Mouse (Mus musculus): ENCODE measurements around the gene Sppl2b. TPM values are rescaled to one million over a fixed set of nuclear protein-coding genes. Genes with fewer than 3 reads are reported as not detected.

The Sppl2b gene
- polyA plus RNA-seq, 1 experiment from 2014 or later = 61.0 TPM

GRCm38 (mm10) chr10:80858350-80858935 is 3.4 kb downstream of the Sppl2b start:
- no peak overlapping the region for H3K27ac ChIP-seq (replicated peaks)
- no peaks in the 10 kb centered on the region for H3K27me3 ChIP-seq
- H3K4me1 ChIP-seq = peaks cover 35% of the 10 kb centered on the region
- H3K36me3 ChIP-seq = peaks cover 5% of the 10 kb centered on the region
- H3K9me3 ChIP-seq = no peaks in the 10 kb centered on the region
- H3K9ac ChIP-seq (replicated peaks) = no peak overlapping the region
- 89% methylated on average over 7 of the region's 7 CpGs for WGBS
- ATAC-seq (replicated peaks) = no peak
- H3K4me3 ChIP-seq = no peak overlapping the region
- no peak overlapping the region for H3K4me2 ChIP-seq (replicated peaks)

- peaks cover 19% of the 10 kb centered on the region for H3K36me3 ChIP-seq
- H3K27ac ChIP-seq (replicated peaks) = no peak overlapping the region
- no peaks in the 10 kb centered on the region for H3K9me3 ChIP-seq
- H3K4me3 ChIP-seq = no peak overlapping the region
- H3K9ac ChIP-seq (replicated peaks) = no peak overlapping the region
- 96% methylated on average over 5 of the region's 5 CpGs for WGBS
- ATAC-seq (replicated peaks) = no peak
- H3K4me1 ChIP-seq = peaks cover 5% of the 10 kb centered on the region; the same call in 1 of the 2 replicates
- no peaks in the 10 kb centered on the region for H3K27me3 ChIP-seq
- no peak overlapping the region for H3K4me2 ChIP-seq (replicated peaks)
Observed at GRCm38 (mm10) chr10:80862305-80862704, 7.2 kb downstream of the Sppl2b start.

DNA sequence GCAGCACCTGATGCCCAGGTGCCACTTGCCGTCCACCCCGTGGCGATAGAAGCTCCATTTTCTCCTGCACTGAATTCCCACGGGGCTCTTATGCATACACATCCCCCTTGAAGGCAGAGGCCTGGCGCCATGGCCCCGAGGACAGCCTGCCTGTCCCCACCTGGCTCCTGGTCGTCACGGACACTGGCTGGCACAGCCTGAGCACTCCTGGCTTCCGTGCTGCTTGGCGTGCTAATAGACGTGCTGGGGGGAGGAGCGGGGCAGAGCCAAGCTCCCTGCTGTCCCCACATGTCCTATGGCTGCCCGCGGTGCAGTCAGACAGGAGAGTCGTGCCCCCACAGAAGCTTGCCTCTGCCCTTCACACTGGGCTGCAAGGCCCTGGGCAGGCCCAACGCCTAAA is 9.4 kb downstream of the Sppl2b start:
- Histone ChIP-seq H3K4me3 (no peak overlapping the region), H3K4me2 (replicated peaks) (no peak overlapping the region), H3K36me3 (peaks cover 31% of the 10 kb centered on the region), H3K9me3 (no peaks in the 10 kb centered on the region), H3K27ac (replicated peaks) (no peak overlapping the region), H3K9ac (replicated peaks) (no peak overlapping the region), H3K27me3 (no peaks in the 10 kb centered on the region), H3K4me1 (no peaks in the 10 kb centered on the region)
- 84% methylated on average over 16 of the region's 16 CpGs for WGBS
- no peak for ATAC-seq (replicated peaks)

- Histone ChIP-seq H3K4me1 (no peaks in the 10 kb centered on the region), H3K27me3 (no peaks in the 10 kb centered on the region), H3K4me3 (no peak overlapping the region), H3K36me3 (peaks cover 16% of the 10 kb centered on the region; the same call in 1 of the 2 replicates), H3K27ac (replicated peaks) (no peak overlapping the region), H3K9ac (replicated peaks) (no peak overlapping the region), H3K4me2 (replicated peaks) (no peak overlapping the region), H3K9me3 (no peaks in the 10 kb centered on the region)
- no peak for ATAC-seq (replicated peaks)
- 54% methylated on average over 4 of the region's 6 CpGs for WGBS
Observed at GRCm38 (mm10) chr10:80870993-80871392, 15.9 kb downstream of the Sppl2b start.

- 36% methylated on average over 9 of the region's 9 CpGs for WGBS
- ATAC-seq (replicated peaks) = no peak
- Histone ChIP-seq H3K4me3 (no peak within 1 kb of the TSS), H3K4me1 (no peaks in the 10 kb centered on the region), H3K27ac (replicated peaks) (no peak within 1 kb of the TSS), H3K27me3 (no peaks in the 10 kb centered on the region), H3K9me3 (no peaks in the 10 kb centered on the region), H3K4me2 (replicated peaks) (no peak within 1 kb of the TSS), H3K36me3 (peaks cover 15% of the 10 kb centered on the region; the same call in 1 of the 2 replicates), H3K9ac (replicated peaks) (no peak within 1 kb of the TSS)
Observed at GRCm38 (mm10) chr10:80871581-80871980, 16.5 kb downstream of the Sppl2b start, which contains the start of gene Tmprss9. Gene Tmprss9, plus strand, starts transcription at chr10:80871848.

- ATAC-seq (replicated peaks) = no peak
- WGBS = 83% methylated on average over 9 of the region's 9 CpGs
- Histone ChIP-seq H3K4me1 (no peaks in the 10 kb centered on the region), H3K36me3 (no peaks in the 10 kb centered on the region), H3K27ac (replicated peaks) (no peak overlapping the region), H3K4me2 (replicated peaks) (no peak overlapping the region), H3K4me3 (no peak overlapping the region), H3K27me3 (no peaks in the 10 kb centered on the region), H3K9ac (replicated peaks) (no peak overlapping the region), H3K9me3 (no peaks in the 10 kb centered on the region)
Observed at GRCm38 (mm10) chr10:80874035-80874434, 19.0 kb downstream of the Sppl2b start.

GRCm38 (mm10) chr10:80876028-80876427 is 21.0 kb downstream of the Sppl2b start:
- no peak overlapping the region for H3K4me2 ChIP-seq (replicated peaks)
- H3K27ac ChIP-seq (replicated peaks) = no peak overlapping the region
- H3K4me3 ChIP-seq = no peak overlapping the region
- no peak for ATAC-seq (replicated peaks)
- H3K9ac ChIP-seq (replicated peaks) = no peak overlapping the region
- H3K9me3 ChIP-seq = no peaks in the 10 kb centered on the region
- 22% methylated on average over 5 of the region's 5 CpGs for WGBS
- no peaks in the 10 kb centered on the region for H3K36me3 ChIP-seq
- H3K27me3 ChIP-seq = no peaks in the 10 kb centered on the region
- H3K4me1 ChIP-seq = no peaks in the 10 kb centered on the region

GRCm38 (mm10) chr10:80876594-80876993 is 21.5 kb downstream of the Sppl2b start:
- H3K4me2 ChIP-seq (replicated peaks) = no peak overlapping the region
- H3K36me3 ChIP-seq = no peaks in the 10 kb centered on the region
- no peaks in the 10 kb centered on the region for H3K27me3 ChIP-seq
- H3K4me3 ChIP-seq = no peak overlapping the region
- H3K27ac ChIP-seq (replicated peaks) = no peak overlapping the region
- H3K9ac ChIP-seq (replicated peaks) = no peak overlapping the region
- H3K9me3 ChIP-seq = no peaks in the 10 kb centered on the region
- WGBS = 27% methylated on average over 3 of the region's 3 CpGs
- H3K4me1 ChIP-seq = no peaks in the 10 kb centered on the region
- no peak for ATAC-seq (replicated peaks)

DNA sequence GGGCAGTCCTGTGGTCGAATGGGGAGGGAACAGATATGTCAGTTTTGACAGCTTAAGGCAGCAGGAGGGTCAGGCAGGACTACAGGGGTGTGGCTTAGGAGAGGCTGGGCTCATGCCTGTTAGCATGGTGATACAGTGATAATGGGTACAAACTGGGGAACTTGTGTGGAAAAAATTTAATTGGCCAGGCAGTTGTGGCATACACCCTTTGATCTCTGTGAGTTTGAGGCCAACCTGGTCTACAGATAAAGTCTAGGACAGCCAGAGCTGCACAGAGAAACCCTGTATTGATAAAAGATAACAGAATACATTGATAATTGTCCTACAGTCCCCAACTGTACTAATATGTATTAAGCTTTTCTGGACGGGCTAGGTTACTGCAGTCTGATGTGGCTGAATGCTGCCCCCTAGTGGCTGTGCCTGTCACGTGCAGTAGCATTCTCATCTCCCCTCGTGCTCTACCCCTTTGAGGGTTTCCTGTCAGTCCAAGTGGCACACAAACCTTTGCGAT is 25.1 kb downstream of the Sppl2b start:
- ATAC-seq (replicated peaks) = no peak
- H3K36me3 ChIP-seq = no peaks in the 10 kb centered on the region
- WGBS = 22% methylated on average over 5 of the region's 5 CpGs
- no peaks in the 10 kb centered on the region for H3K4me1 ChIP-seq
- no peaks in the 10 kb centered on the region for H3K9me3 ChIP-seq
- no peak overlapping the region for H3K4me3 ChIP-seq
- H3K27ac ChIP-seq (replicated peaks) = no peak overlapping the region
- H3K4me2 ChIP-seq (replicated peaks) = no peak overlapping the region
- H3K27me3 ChIP-seq = no peaks in the 10 kb centered on the region
- H3K9ac ChIP-seq (replicated peaks) = no peak overlapping the region

- Histone ChIP-seq H3K27me3 (no peaks in the 10 kb centered on the region), H3K27ac (replicated peaks) (no peak overlapping the region), H3K4me1 (no peaks in the 10 kb centered on the region), H3K4me2 (replicated peaks) (no peak overlapping the region), H3K9ac (replicated peaks) (no peak overlapping the region), H3K36me3 (no peaks in the 10 kb centered on the region), H3K9me3 (no peaks in the 10 kb centered on the region), H3K4me3 (no peak overlapping the region)
- 68% methylated on average over 2 of the region's 2 CpGs for WGBS
- no peak for ATAC-seq (replicated peaks)
Observed at GRCm38 (mm10) chr10:80880901-80881300, 25.8 kb downstream of the Sppl2b start.

DNA sequence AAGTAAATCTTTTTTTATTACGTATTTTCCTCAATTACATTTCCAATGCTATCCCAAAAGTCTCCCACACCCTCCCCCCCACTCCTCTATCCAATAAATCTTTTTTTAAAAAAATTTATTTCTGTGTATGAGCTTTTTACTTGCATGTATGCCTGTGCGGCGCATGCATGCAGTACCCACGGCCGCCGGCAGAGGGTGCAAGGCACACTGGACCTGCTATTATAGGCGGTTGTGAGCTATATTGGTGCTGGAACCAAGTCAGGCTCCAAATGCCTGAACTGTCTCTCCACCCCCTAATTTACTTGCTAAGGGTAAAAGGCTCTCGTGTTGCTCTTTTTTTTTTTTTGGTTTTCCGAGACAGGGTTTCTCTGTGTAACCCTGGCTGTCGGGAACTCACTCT is 26.2 kb downstream of the Sppl2b start:
- WGBS = 25% methylated on average over 10 of the region's 10 CpGs
- H3K36me3 ChIP-seq = no peaks in the 10 kb centered on the region
- H3K4me2 ChIP-seq (replicated peaks) = no peak overlapping the region
- H3K4me1 ChIP-seq = no peaks in the 10 kb centered on the region
- no peak overlapping the region for H3K27ac ChIP-seq (replicated peaks)
- no peaks in the 10 kb centered on the region for H3K27me3 ChIP-seq
- no peak overlapping the region for H3K4me3 ChIP-seq
- no peaks in the 10 kb centered on the region for H3K9me3 ChIP-seq
- H3K9ac ChIP-seq (replicated peaks) = no peak overlapping the region
- ATAC-seq (replicated peaks) = no peak

DNA sequence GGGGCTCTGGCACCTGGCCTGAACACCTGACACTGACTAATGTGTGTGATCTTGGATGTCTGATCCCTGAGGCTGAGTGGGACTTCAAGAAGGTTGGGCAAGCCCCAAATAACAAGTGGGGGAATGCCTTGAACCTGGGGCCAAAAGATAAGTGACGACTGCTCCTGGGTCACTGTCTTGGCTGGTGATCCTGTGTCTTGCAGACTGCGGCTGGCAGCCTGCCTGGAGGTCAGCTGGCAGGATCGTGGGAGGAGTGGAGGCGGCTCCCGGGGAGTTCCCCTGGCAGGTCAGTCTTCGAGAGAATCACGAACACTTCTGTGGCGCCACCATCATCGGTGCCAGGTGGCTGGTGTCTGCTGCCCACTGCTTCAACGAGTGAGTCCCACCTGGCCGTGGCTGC is 32.1 kb downstream of the Sppl2b start:
- H3K4me3 ChIP-seq = no peak overlapping the region
- H3K4me1 ChIP-seq = no peaks in the 10 kb centered on the region
- no peak overlapping the region for H3K27ac ChIP-seq (replicated peaks)
- no peaks in the 10 kb centered on the region for H3K9me3 ChIP-seq
- ATAC-seq (replicated peaks) = no peak
- H3K27me3 ChIP-seq = peaks cover 4% of the 10 kb centered on the region; the same call in 1 of the 2 replicates
- no peak overlapping the region for H3K9ac ChIP-seq (replicated peaks)
- WGBS = 62% methylated on average over 11 of the region's 11 CpGs
- no peak overlapping the region for H3K4me2 ChIP-seq (replicated peaks)
- no peaks in the 10 kb centered on the region for H3K36me3 ChIP-seq

DNA sequence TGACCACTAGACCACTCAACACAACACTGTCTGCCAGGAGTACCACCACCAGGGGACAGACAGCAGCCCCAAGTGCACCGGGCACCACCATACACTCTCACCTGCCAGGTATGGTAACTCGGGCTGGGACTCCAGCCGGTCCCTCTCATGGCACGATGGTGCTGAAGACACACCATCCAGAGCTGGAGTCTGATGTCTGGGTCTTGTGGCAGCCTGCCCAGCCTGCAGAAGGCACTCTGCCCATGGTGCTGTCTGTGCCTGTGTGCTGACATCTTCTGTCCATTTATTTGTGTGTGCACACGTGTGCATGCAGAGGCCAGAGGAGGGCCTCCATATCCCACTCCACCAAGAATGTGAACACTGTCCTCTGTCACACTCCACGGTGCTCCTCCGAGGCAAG is 40.0 kb downstream of the Sppl2b start:
- Histone ChIP-seq H3K4me1 (peaks cover 17% of the 10 kb centered on the region), H3K27me3 (no peaks in the 10 kb centered on the region), H3K4me2 (replicated peaks) (no peak overlapping the region), H3K9me3 (no peaks in the 10 kb centered on the region), H3K36me3 (peaks cover 11% of the 10 kb centered on the region; the same call in 1 of the 2 replicates), H3K4me3 (no peak overlapping the region), H3K9ac (replicated peaks) (no peak overlapping the region), H3K27ac (replicated peaks) (no peak overlapping the region)
- 87% methylated on average over 7 of the region's 7 CpGs for WGBS
- no peak for ATAC-seq (replicated peaks)

All from forebrain, embryonic 15.5 days (tissue).